Mouse (Mus musculus): ENCODE data around the gene Prkch.
A peak's percentile ranks its signal among the peaks of the same experiment; 100 is the strongest.

Prkch gene

GRCm38 (mm10) chr12:73800886-73801285 is 216.3 kb downstream of the Prkch start:
- DNase-seq (ENCODE audit: low read depth, low spot score): no peak

- DNase-seq (ENCODE audit: low read depth, low spot score): no peak
Observed at GRCm38 (mm10) chr12:73801845-73802244, 217.2 kb downstream of the Prkch start.

GRCm38 (mm10) chr12:73802379-73803057 is 217.9 kb downstream of the Prkch start:
- no peak for DNase-seq (ENCODE audit: low read depth, low spot score)

GRCm38 (mm10) chr12:73803946-73804345 is 219.3 kb downstream of the Prkch start:
- no peak for DNase-seq (ENCODE audit: low read depth, low spot score)

GRCm38 (mm10) chr12:73805541-73805940 is 220.9 kb downstream of the Prkch start:
- DNase-seq (ENCODE audit: low read depth, low spot score): no peak

DNA sequence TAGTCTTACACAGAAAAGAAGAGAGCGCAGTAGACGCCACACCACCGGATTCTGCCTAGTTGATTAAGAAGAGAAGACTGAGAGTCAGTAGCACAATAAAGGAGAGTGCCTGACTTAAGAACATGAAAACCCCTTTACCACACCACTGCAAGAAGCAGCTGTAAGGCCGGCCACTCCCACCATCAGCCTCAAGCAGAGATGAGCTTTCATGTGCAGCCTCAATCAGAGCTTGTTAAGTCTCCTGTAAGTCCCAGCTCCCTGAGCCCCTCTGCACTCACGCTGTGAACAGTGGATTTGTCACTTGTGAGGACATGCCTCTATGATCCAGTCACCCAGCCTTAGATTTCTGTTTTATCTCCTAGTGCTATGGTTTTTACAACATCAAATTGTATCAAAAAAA is 221.4 kb downstream of the Prkch start:
- no peak for DNase-seq (ENCODE audit: low read depth, low spot score)

DNA sequence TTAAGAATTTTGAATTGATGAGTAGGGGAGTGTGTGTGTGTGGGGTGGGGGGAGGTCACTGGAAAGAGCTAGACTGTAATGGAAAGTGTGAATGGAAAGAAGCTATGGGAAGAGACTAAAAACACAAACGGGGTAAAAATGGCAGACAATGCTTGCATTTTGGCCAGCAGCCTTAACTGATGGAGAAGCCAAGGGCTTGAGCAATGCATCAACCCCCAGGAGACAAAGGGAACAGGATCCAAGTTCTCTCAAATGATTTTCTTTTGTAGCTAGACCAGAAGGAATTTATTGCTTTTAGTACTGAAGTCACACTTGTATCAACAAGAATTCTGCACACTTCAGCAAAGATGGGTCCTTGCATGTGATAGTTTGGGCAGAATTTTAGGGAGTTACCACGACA is 222.6 kb downstream of the Prkch start:
- no peak for DNase-seq (ENCODE audit: low read depth, low spot score)

DNA sequence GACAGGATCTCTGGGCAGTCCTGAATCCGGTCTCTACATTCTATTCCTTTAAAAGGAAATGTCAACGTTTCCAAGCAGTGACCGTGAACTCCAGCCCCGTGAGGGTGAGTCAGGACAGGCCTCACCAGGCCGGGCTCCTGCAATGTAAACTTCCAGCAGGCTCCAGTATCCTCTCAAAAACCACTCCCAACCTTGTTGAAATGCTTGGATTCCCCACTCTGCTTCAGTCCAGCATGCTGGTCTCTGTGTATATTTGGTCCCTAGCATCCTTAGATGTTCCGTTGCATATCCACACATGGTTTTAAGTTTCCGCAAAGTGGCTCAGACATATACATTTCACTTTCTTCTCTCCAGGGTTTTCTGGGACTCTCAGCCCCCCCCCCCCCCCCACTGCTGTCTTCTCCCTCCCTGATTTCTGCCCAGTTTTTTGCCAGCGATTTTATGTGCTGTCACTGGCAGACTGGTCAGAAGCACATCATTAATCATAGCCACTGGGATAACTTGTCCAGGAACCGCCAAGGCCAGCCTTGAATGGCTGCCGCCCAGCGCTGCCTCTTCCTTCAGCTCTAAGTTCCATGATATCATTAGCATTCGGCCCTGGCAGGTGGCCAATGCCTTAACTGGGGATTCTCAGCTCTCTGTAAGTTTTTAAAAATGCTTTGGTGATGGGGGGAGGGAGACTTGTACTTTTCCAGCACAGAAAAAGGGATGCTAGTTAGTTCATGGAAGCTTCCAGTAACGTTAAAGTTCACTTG is 225.6 kb downstream of the Prkch start:
- no peak for DNase-seq (ENCODE audit: low read depth, low spot score)

DNA sequence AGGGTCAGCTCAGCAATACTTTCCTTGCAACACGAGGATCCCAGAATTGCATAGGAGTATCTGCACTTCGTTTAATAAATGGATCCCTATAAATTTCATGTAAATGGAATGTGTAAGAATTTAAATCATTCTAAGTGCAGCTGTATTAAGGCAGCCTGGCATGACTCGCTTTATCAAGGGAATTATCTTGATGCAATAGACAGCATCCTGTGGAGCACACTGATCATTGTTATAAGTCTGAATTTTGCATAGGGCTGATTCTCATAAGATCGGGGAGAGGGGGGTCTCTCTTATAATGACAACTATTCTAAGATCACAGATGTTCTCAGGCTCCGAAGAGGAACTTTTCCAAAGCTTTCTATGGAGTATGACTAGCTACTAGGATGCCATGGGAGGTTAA is 226.3 kb downstream of the Prkch start:
- DNase-seq (ENCODE audit: low read depth, low spot score): no peak

- DNase-seq (ENCODE audit: low read depth, low spot score): no peak
Observed at GRCm38 (mm10) chr12:73812198-73812597, 227.6 kb downstream of the Prkch start.

DNA sequence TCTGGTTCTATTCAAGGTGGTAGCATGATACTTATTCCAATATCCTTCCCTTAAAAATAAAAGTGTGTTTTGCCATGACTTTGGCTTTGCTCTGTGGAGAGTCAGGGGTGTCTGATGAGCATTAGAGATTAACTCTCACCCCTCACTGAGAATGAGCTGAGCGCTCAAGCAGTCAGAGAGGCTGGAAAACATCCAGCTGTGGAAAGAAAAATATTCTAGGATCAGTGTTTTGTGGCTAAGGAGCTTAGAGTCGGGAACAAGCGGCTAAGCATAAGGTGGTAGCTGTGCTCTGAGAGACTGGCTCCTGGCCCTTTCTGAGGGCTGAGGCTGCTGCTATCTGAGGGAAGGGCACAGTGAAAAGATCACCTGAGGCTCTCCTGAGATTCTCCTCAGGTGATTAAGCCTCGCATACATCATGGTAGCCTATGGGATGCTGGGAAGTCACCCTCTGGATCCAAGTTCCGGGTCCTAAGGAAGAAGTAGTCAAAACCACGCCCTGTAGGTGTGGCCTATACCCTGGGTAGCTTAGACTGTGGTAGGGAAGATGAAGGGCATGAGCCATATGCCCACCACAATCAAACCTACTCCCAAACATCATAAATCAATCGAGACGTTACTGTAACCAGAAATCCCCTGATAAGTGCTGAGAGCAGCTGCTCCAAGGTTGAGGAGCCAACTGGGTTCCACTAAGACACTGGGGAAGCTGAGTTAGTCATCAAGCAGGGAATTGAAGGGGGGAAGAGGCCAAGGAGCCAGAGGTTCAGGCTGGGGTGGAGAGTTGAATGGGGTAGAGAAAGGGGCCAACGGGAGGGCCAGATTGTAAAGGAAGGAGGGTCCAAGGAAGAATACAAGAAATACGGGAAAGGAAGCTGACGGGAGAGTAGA is 228.7 kb downstream of the Prkch start:
- no peak for DNase-seq (ENCODE audit: low read depth, low spot score)

GRCm38 (mm10) chr12:73814056-73814735 is 229.6 kb downstream of the Prkch start:
- DNase-seq (ENCODE audit: low read depth, low spot score): no peak

DNA sequence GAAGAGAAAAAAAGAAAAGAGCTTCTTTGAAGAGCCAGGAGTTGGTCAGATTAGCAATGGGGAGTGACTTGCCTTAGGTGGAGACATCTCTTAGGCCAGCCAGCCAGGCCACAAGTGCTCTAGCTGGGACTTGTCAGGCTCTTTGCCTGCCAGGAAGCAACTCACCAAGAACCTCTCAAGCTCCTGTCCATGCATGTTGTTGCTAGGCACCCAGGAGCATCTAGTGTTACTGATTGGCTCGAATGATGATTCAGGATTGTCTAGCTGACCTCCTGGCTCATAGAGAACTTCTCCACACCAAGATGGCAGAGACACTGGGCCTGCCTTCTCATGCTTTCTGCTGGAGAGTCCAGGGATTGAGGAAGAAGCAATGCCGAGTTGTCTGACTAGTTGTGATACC is 230.3 kb downstream of the Prkch start:
- no peak for DNase-seq (ENCODE audit: low read depth, low spot score)

DNA sequence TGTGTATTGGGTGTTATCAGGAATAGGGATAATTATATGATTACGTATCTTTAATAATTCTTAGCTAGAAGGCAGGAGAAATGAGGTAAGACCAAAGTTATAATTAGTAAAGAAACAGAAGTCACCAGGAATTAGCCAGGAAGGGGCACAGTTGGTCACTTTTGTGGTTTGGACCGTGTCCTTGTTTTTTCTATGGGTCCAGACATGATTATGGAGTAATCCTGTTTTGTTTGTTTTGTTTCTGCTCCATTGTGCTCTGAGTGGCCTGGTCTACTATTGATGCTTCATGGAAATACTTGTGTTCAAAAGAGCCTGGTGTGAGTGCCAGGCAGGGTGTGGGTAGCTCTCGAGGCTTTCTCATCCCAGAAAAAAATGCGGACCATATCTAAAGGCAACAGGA is 230.9 kb downstream of the Prkch start:
- DNase-seq (ENCODE audit: low read depth, low spot score): no peak

GRCm38 (mm10) chr12:73815892-73816291 is 231.3 kb downstream of the Prkch start:
- no peak for DNase-seq (ENCODE audit: low read depth, low spot score)

DNA sequence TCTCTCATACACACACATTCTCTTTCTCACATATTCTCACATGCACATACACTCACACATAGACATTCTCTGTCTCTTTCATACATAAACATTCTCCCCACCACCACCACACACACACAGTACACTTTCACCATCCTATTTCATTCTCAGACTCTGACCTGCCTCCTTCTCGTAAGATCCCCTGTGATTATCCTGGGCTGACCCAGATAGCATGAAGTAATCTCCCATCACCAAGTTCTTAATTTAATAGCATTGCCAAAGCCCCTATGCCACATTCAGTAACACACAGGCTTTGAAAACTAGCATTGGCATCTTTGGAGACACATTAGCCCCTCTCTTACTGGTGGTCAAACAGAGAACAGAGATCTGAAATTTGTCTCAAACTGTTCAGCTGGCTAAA is 232.3 kb downstream of the Prkch start:
- DNase-seq (ENCODE audit: low read depth, low spot score): peak; percentile 77

DNA sequence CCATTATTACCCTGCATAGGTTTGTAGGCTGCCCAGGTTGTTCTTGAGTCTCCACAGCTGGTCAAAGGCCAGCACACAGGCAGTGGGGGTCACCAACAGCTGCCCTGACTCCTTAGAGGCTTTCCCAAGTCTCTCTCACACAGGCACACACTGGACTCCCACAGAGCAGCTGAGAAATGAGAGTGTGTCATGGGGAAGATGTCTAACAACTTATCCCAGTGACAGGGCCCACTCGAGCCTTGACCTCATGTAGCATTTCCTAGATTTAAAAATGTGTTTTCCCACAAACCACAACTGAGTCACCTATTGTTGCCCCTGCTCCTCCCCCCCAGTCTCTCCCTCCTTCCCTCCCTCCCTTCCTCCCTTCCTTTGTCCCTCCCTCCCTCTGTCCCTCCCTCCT is 234.2 kb downstream of the Prkch start:
- DNase-seq (ENCODE audit: low read depth, low spot score): no peak

GRCm38 (mm10) chr12:73821176-73821575 is 236.6 kb downstream of the Prkch start:
- DNase-seq (ENCODE audit: low read depth, low spot score): no peak

DNA sequence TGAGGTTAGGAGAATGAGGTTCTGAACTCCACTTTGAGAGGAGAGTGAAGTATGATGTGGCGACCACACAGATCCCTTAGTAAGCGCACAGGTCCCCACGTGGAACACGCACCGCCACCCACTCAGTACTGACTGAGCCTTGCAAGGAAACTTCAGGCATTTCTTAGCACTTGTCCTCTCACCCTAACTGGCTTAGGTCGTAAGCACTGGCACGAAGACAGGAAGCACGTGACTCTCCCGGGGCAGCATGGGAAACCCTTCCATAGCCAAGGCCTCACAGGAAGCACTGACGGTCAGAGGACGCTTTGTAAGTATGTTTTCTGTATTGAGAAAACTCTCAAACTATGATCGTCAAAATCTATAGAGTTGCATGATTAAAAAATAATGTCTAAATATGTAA is 237.7 kb downstream of the Prkch start:
- DNase-seq (ENCODE audit: low read depth, low spot score): no peak

DNA sequence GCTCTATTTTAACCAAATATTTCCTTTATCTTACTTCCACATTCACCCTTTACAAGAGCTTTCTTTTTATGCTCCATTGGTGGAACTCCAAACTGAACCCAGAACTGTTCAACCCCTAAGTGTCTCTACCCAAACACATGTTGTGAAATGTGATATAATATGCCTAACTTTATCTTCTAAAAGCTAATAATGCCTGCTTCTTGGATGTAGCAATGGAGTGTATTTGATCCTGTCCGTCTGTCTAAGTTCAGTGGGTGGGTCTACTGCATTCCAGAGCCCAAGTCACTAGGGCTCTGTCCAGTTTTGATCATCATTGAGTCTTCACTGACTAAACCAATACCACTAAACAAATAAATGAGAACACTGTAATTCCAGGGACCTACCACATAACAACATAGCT is 240.2 kb downstream of the Prkch start:
- no peak for DNase-seq (ENCODE audit: low read depth, low spot score)
